Mouse (Mus musculus) neural tube, embryonic 11.5 days (tissue): ENCODE data around the gene Id3. TPM values are rescaled to one million over a fixed set of nuclear protein-coding genes. Genes with fewer than 3 reads are reported as not detected.
A peak's percentile ranks its signal among the peaks of the same experiment; 100 is the strongest.

Source experiments
- ATAC-seq: fragments of 200-750 bp; cut with Nextera tagmentation; 2 replicates; pipeline ENCODE4 v1.8.0; 2017; ENCODE audit warnings: moderate number of reproducible peaks, mild to moderate bottlenecking, moderate TSS enrichment, moderate library complexity; ENCODE audit not compliant: insufficient read depth, low FRiP score, low TSS enrichment
- DNase-seq: peaks from one replicate; pipeline ENCODE4 v3.0.0-alpha.2; 2015; ENCODE audit warnings: low spot score
- H3K27ac ChIP-seq: fragments of 300-500 bp; sonication (generic); 2 replicates; pipeline ENCODE4 v1.5.1; 2014; ENCODE audit warnings: low read depth, mild to moderate bottlenecking, low read length
- H3K27me3 ChIP-seq: fragments of 300-500 bp; sonication (generic); 2 replicates; pipeline ENCODE4 v1.6.1; 2014; ENCODE audit warnings: mild to moderate bottlenecking, low read length, mixed read lengths; ENCODE audit not compliant: control insufficient read depth, insufficient read depth
- H3K36me3 ChIP-seq: fragments of 300-500 bp; sonication (generic); 2 replicates; pipeline ENCODE4 v1.6.1; 2014; ENCODE audit warnings: mild to moderate bottlenecking, low read length, moderate library complexity, mixed read lengths; ENCODE audit not compliant: control insufficient read depth, insufficient read depth
- H3K4me1 ChIP-seq: fragments of 300-500 bp; sonication (generic); 2 replicates; pipeline ENCODE4 v1.6.1; 2014; ENCODE audit warnings: low read length, mixed read lengths; ENCODE audit not compliant: control insufficient read depth, insufficient read depth
- H3K4me2 ChIP-seq: fragments of 300-500 bp; sonication (generic); 2 replicates; pipeline ENCODE4 v1.6.1; 2014; ENCODE audit warnings: low read depth, mild to moderate bottlenecking, moderate library complexity
- H3K4me3 ChIP-seq: fragments of 300-500 bp; sonication (generic); 2 replicates; pipeline ENCODE4 v1.5.1; 2014; ENCODE audit warnings: low read depth, low read length
- H3K9ac ChIP-seq: fragments of 300-500 bp; sonication (generic); 2 replicates; pipeline ENCODE4 v1.6.1; 2014; ENCODE audit warnings: mild to moderate bottlenecking, low read length
- H3K9me3 ChIP-seq: fragments of 300-500 bp; sonication (generic); 2 replicates; pipeline ENCODE4 v1.6.1; 2016; ENCODE audit warnings: low read length; ENCODE audit not compliant: control insufficient read depth
- WGBS: fragments of 180-500 bp; shearing (Covaris S2); extraction: QIAGEN DNeasy Blood & Tissue Kit; methylation state at CpG from one replicate; pipeline ENCODE4 v1.1.7; 2014; 5-methylcytosine and 5-hydroxymethylcytosine counted together
- polyA plus RNA-seq: library from polyadenylated mRNA; unstranded; fragments of >200 nt; fragmentation: Nextera tagmentation; extraction: Ambion mirVana; gene quantifications from 2 replicates; pipeline ENCODE4 v1.2.1, GENCODE M21; 2014

The Id3 gene
- polyA plus RNA-seq, 1 experiment from 2014 or later = 440 TPM

DNA sequence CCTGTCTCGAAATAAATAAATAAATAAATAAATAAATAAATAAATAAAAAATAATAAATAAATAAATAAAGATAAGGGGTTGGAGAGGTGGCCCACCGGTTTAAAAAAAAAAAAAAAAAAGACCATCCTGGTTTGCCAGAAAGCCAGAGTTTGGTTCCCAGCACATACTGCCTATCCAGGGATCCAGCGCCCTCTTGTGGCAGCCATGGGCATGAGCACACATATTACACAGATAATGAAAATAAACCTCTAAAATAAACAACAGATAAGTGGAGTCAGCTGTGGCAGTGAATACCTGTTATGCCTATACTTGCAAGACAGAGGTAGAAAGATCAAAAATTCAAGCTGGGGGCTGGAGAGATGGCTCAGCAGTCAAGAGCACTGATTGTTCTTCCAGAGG, 6.4 kb downstream of the Id3 start:
- DNase-seq = no peak
- Histone ChIP-seq H3K27ac (no peak overlapping the region), H3K9me3 (no peaks in the 10 kb centered on the region), H3K36me3 (no peaks in the 10 kb centered on the region; the same call in 1 of the 2 replicates), H3K4me3 (no peak overlapping the region), H3K4me1 (peaks cover 33% of the 10 kb centered on the region), H3K4me2 (no peak overlapping the region), H3K9ac (no peak overlapping the region), H3K27me3 (no peaks in the 10 kb centered on the region)
- ATAC-seq = no peak
- WGBS = 40% methylated on average over 3 of the region's 3 CpGs

- DNase-seq = no peak
Measured at GRCm38 (mm10) chr4:136150596-136150995, 7.3 kb downstream of the Id3 start.

GRCm38 (mm10) chr4:136152821-136153220, 9.5 kb downstream of the Id3 start:
- Histone ChIP-seq H3K27ac (no peak overlapping the region), H3K27me3 (no peaks in the 10 kb centered on the region), H3K4me2 (no peak overlapping the region), H3K9ac (no peak overlapping the region), H3K4me1 (peaks cover 11% of the 10 kb centered on the region), H3K36me3 (no peaks in the 10 kb centered on the region), H3K4me3 (no peak overlapping the region), H3K9me3 (no peaks in the 10 kb centered on the region)
- no peak for ATAC-seq
- DNase-seq = no peak
- 92% methylated on average over 4 of the region's 4 CpGs for WGBS

More at GRCm38 (mm10) chr4:136150596-136150995, 7.3 kb downstream of the Id3 start:
- Histone ChIP-seq H3K36me3 (no peaks in the 10 kb centered on the region), H3K4me1 (peaks cover 24% of the 10 kb centered on the region), H3K4me3 (no peak overlapping the region), H3K4me2 (no peak overlapping the region), H3K27ac (no peak overlapping the region), H3K27me3 (no peaks in the 10 kb centered on the region), H3K9ac (no peak overlapping the region), H3K9me3 (no peaks in the 10 kb centered on the region)
- WGBS = 36% methylated on average over 4 of the region's 4 CpGs
- no peak for ATAC-seq

DNA sequence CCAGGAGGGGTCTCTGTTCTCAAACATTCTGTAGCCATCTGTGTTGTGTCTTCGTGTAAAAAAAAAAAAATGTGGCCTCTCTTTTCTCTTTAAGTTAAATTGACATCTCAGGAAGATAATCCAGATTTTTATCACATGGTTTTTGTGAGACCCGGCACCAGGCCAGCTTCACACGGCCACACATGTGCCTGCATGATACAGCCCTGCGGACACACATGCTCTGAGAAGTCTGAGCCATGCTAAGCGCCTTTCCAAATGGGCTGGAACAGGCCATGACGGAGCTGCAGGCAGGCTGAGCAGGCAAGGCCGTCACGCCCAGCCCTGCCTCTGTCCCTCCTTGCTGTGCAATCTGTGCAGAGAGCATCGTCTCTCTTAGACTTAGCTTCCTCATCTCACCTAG, 11.2 kb downstream of the Id3 start:
- Histone ChIP-seq H3K27ac (no peak overlapping the region), H3K4me3 (no peak overlapping the region), H3K9me3 (no peaks in the 10 kb centered on the region), H3K9ac (no peak overlapping the region; the same call in 1 of the 2 replicates), H3K4me2 (no peak overlapping the region), H3K27me3 (no peaks in the 10 kb centered on the region), H3K36me3 (no peaks in the 10 kb centered on the region), H3K4me1 (peaks cover 7% of the 10 kb centered on the region; the same call in 1 of the 2 replicates)
- DNase-seq (no peak), ATAC-seq (no peak)
- 68% methylated on average over 9 of the region's 9 CpGs for WGBS

DNA sequence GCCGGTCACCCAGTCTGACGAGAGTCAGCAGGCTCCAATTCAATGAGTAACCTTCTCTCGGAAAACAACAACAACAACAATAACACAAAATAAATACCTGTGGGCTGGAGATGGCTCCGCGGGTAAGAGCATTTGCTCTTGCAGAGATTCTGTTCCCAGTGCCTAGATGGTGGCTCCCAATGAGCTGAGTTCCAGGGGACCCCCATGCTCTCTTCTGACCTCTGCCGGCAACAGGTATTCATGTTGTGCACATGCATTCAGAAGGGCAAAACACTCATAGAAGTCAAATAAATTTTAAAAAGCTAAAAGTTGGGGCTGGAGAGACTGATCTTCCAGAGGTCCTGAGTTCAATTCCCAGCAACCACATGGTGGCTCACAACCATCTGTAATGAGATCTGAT, 15.2 kb downstream of the Id3 start:
- Histone ChIP-seq H3K9ac (no peak overlapping the region), H3K4me1 (peaks cover 13% of the 10 kb centered on the region; the same call in 1 of the 2 replicates), H3K27ac (no peak overlapping the region), H3K4me3 (no peak overlapping the region), H3K4me2 (no peak overlapping the region), H3K9me3 (no peaks in the 10 kb centered on the region), H3K36me3 (no peaks in the 10 kb centered on the region), H3K27me3 (no peaks in the 10 kb centered on the region)
- DNase-seq (no peak), ATAC-seq (no peak)
- WGBS = 74% methylated on average over 6 of the region's 6 CpGs

- Histone ChIP-seq H3K27ac (peak overlapping the region; percentile 71), H3K4me2 (no peak overlapping the region), H3K9me3 (no peaks in the 10 kb centered on the region), H3K4me1 (peaks cover 13% of the 10 kb centered on the region; the same call in 1 of the 2 replicates), H3K27me3 (no peaks in the 10 kb centered on the region), H3K4me3 (no peak overlapping the region), H3K36me3 (no peaks in the 10 kb centered on the region), H3K9ac (peak overlapping the region; percentile 29; the same call in 1 of the 2 replicates)
- WGBS = 3% methylated on average over 5 of the region's 5 CpGs
- DNase-seq = peak; percentile 89
- ATAC-seq = peak; percentile 82
Measured at GRCm38 (mm10) chr4:136159802-136160397, 16.6 kb downstream of the Id3 start.

GRCm38 (mm10) chr4:136163448-136163847, 20.2 kb downstream of the Id3 start:
- H3K9ac ChIP-seq = no peak overlapping the region
- H3K9me3 ChIP-seq = no peaks in the 10 kb centered on the region
- no peak overlapping the region for H3K27ac ChIP-seq
- H3K36me3 ChIP-seq = no peaks in the 10 kb centered on the region
- no peak overlapping the region for H3K4me3 ChIP-seq
- 3% methylated on average over 11 of the region's 11 CpGs for WGBS
- DNase-seq = peak; percentile 93
- peaks cover 13% of the 10 kb centered on the region; the same call in 1 of the 2 replicates for H3K4me1 ChIP-seq
- H3K4me2 ChIP-seq = no peak overlapping the region
- ATAC-seq = no peak
- no peaks in the 10 kb centered on the region for H3K27me3 ChIP-seq

DNA sequence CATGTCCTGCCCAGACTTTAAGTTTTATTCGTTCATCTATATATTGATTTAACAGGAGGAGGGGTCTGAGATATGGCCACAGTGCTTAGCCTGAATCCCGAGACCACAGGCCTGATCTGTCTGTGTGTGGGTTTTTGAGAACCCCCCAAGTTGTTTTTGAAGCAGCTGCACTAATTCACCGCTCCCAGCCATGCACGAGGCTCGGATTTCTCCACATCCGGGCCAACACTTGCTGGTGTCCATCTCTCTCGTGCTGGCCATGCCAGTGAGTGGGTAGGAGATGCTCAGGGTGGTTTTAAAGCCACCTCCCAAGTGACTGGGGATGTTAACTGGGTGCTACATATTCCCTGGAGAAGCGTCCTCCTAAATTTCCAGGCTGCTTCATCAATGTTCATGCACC, 21.7 kb downstream of the Id3 start:
- 69% methylated on average over 8 of the region's 8 CpGs for WGBS
- no peak overlapping the region for H3K4me3 ChIP-seq
- H3K36me3 ChIP-seq = no peaks in the 10 kb centered on the region
- no peak overlapping the region for H3K4me2 ChIP-seq
- H3K4me1 ChIP-seq = peaks cover 5% of the 10 kb centered on the region; the same call in 1 of the 2 replicates
- DNase-seq = no peak
- H3K27me3 ChIP-seq = no peaks in the 10 kb centered on the region
- no peak overlapping the region for H3K9ac ChIP-seq
- ATAC-seq = no peak
- H3K9me3 ChIP-seq = no peaks in the 10 kb centered on the region
- H3K27ac ChIP-seq = no peak overlapping the region

DNA sequence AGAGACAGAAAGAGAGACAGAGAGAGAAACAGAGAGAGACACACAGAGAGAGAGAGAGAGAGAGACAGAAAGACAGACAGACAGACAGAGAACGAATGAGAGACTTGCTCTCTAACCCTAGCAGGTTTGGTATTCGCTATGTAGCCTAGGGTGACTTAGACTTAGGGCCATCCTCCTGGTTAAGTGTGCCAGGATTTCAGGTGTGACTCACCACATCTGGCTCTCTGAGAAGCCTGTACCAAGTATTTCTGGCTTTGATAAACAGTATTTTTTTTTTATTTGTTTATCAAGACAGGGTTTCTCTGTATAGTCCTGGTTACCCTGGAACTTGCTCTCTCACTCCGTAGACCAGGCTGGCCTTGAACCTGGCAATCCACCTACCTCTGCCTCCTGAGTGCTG, 24.4 kb downstream of the Id3 start:
- H3K36me3 ChIP-seq = no peaks in the 10 kb centered on the region
- no peak overlapping the region for H3K27ac ChIP-seq
- no peak overlapping the region for H3K9ac ChIP-seq
- WGBS = 88% methylated on average over 3 of the region's 3 CpGs
- no peak for ATAC-seq
- H3K4me2 ChIP-seq = no peak overlapping the region
- no peak overlapping the region for H3K4me3 ChIP-seq
- no peaks in the 10 kb centered on the region for H3K9me3 ChIP-seq
- H3K27me3 ChIP-seq = no peaks in the 10 kb centered on the region
- peaks cover 1% of the 10 kb centered on the region; the same call in 1 of the 2 replicates for H3K4me1 ChIP-seq
- DNase-seq = no peak
